Mouse (Mus musculus): ENCODE measurements around the gene Ss18l1. TPM values are rescaled to one million over a fixed set of nuclear protein-coding genes. Genes with fewer than 3 reads are reported as not detected.

The Ss18l1 gene
- total and polyA plus RNA-seq, 2 experiments: 2.0 to 4.6 TPM

DNA sequence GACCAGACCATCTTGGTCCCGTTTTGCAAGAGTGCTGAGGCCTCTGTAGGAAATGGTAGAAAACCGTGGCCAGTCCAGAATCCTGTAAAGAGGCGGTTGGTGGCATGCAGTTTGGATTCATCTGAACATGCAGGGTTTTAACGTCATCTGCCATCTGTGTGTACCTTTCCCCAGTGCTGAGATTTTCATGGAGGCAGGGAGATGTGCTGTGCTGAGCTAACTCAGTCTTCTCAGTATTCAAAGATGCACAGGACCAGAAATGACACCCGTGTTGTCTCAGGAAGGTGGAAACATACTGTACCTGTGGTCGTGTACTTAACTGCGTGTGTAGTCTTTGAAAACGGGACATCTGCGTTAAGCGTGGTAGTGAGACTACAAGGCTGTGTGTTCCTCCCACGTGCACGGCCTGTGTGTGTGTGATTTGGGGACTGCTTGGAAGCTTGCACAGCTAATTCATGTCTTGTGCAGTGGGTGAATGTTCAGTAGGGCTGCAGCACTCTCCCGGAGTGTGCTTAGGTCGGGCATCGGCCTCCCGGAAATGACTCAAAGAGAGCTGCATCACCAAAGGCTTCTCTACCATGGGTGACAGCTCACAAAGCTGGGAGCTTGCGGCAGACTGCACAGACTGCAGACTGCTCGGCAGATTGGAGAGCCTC, 5.8 kb downstream of the Ss18l1 start:
- H3K4me1 ChIP-seq (ENCODE audit: control insufficient read depth, insufficient read depth, low read length): peaks cover 3% of the 10 kb centered on the region; the same call in 1 of the 2 replicates
- no peak overlapping the region for H3K4me3 ChIP-seq (ENCODE audit: insufficient read depth, low read depth, low read length)
- no peaks in the 10 kb centered on the region for H3K36me3 ChIP-seq (ENCODE audit: control insufficient read depth, insufficient read depth, low read length)
- no peak for TF ChIP-seq POLR2A (IDR thresholded peaks at IDR 0.05; ENCODE audit: extremely low read depth, insufficient read depth, low read length)
- no peak for TF ChIP-seq CTCF (IDR thresholded peaks at IDR 0.05; ENCODE audit: low read depth, low read length)
- DNase-seq (ENCODE audit: extremely low read depth, low read depth, low spot score): no peak
- peaks cover 4% of the 10 kb centered on the region for H3K79me2 ChIP-seq (ENCODE audit: control insufficient read depth, insufficient read depth, low read length)
- no peak overlapping the region for H3K9ac ChIP-seq (ENCODE audit: low read depth, low read length)
- WGBS: 96% methylated on average over 18 of the region's 18 CpGs
- no peaks in the 10 kb centered on the region for H3K27me3 ChIP-seq (ENCODE audit: control insufficient read depth, insufficient read depth, low read length)
- no peak overlapping the region for H3K27ac ChIP-seq (replicated peaks; ENCODE audit: insufficient read depth, low read depth, low read length)

DNA sequence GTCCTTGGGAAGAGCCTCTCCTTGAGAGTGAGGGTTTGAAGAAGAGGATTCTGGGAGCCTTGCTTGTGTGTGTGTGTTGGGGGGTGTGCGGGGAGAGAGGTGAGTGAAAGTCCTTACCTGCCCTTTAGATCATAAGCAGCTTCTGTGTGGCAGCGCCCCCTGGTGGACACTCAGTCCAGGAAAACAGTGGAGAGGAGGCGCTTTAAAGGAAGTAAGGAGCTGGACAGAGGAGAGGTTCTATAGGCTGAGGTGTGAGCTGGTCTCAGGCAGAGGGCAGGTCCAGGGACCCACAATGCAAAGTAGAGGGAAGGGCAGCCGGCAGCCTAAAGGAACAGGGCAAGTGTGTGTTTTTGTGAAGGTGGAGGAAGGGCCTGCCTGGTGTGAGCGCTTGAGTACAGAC, 8.7 kb downstream of the Ss18l1 start:
- Histone ChIP-seq H3K27me3 (ENCODE audit: control insufficient read depth, insufficient read depth, low read length) (no peaks in the 10 kb centered on the region), H3K36me3 (ENCODE audit: control insufficient read depth, insufficient read depth, low read length) (peaks cover 2% of the 10 kb centered on the region; the same call in 1 of the 2 replicates), H3K27ac (replicated peaks; ENCODE audit: insufficient read depth, low read depth, low read length) (no peak overlapping the region), H3K4me1 (ENCODE audit: control insufficient read depth, insufficient read depth, low read length) (no peaks in the 10 kb centered on the region), H3K9ac (ENCODE audit: low read depth, low read length) (no peak overlapping the region), H3K79me2 (ENCODE audit: control insufficient read depth, insufficient read depth, low read length) (peaks cover 4% of the 10 kb centered on the region; the same call in 1 of the 2 replicates), H3K4me3 (ENCODE audit: insufficient read depth, low read depth, low read length) (no peak overlapping the region)
- TF ChIP-seq POLR2A (IDR thresholded peaks at IDR 0.05; ENCODE audit: extremely low read depth, insufficient read depth, low read length) (no peak), CTCF (IDR thresholded peaks at IDR 0.05; ENCODE audit: low read depth, low read length) (peak; percentile 89)
- peak; percentile 51 for DNase-seq (ENCODE audit: extremely low read depth, low read depth, low spot score)
- 26% methylated on average over 5 of the region's 5 CpGs for WGBS

GRCm38 (mm10) chr2:180051986-180052733, 9.9 kb downstream of the Ss18l1 start:
- 0 out of 2 replicates have a peak, but pooled peaks cover 4% of the 10 kb centered on the region for H3K79me2 ChIP-seq (ENCODE audit: control insufficient read depth, insufficient read depth, low read length)
- no peaks in the 10 kb centered on the region for H3K27me3 ChIP-seq (ENCODE audit: control insufficient read depth, insufficient read depth, low read length)
- no peak for DNase-seq (ENCODE audit: extremely low read depth, low read depth, low spot score)
- H3K4me3 ChIP-seq (ENCODE audit: insufficient read depth, low read depth, low read length): no peak overlapping the region
- H3K36me3 ChIP-seq (ENCODE audit: control insufficient read depth, insufficient read depth, low read length): peaks cover 3% of the 10 kb centered on the region; the same call in 1 of the 2 replicates
- 94% methylated on average over 14 of the region's 14 CpGs for WGBS
- TF ChIP-seq POLR2A (IDR thresholded peaks at IDR 0.05; ENCODE audit: extremely low read depth, insufficient read depth, low read length) (no peak), CTCF (IDR thresholded peaks at IDR 0.05; ENCODE audit: low read depth, low read length) (peak; percentile 49)
- no peak overlapping the region for H3K27ac ChIP-seq (replicated peaks; ENCODE audit: insufficient read depth, low read depth, low read length)
- H3K4me1 ChIP-seq (ENCODE audit: control insufficient read depth, insufficient read depth, low read length): no peaks in the 10 kb centered on the region
- no peak overlapping the region for H3K9ac ChIP-seq (ENCODE audit: low read depth, low read length)

- no peak for TF ChIP-seq POLR2A (IDR thresholded peaks at IDR 0.05; ENCODE audit: extremely low read depth, insufficient read depth, low read length)
- no peak for TF ChIP-seq CTCF (IDR thresholded peaks at IDR 0.05; ENCODE audit: low read depth, low read length)
- no peak overlapping the region for H3K27ac ChIP-seq (replicated peaks; ENCODE audit: insufficient read depth, low read depth, low read length)
- DNase-seq (ENCODE audit: extremely low read depth, low read depth, low spot score): peak; percentile 67
- no peak overlapping the region for H3K4me3 ChIP-seq (ENCODE audit: insufficient read depth, low read depth, low read length)
- H3K9ac ChIP-seq (ENCODE audit: low read depth, low read length): no peak overlapping the region
- H3K4me1 ChIP-seq (ENCODE audit: control insufficient read depth, insufficient read depth, low read length): no peaks in the 10 kb centered on the region
- no peaks in the 10 kb centered on the region for H3K27me3 ChIP-seq (ENCODE audit: control insufficient read depth, insufficient read depth, low read length)
- WGBS: 51% methylated on average over 9 of the region's 9 CpGs
- H3K79me2 ChIP-seq (ENCODE audit: control insufficient read depth, insufficient read depth, low read length): 0 out of 2 replicates have a peak, but pooled peaks cover 4% of the 10 kb centered on the region
- H3K36me3 ChIP-seq (ENCODE audit: control insufficient read depth, insufficient read depth, low read length): peaks cover 3% of the 10 kb centered on the region; the same call in 1 of the 2 replicates
These were observed 10.7 kb downstream of the Ss18l1 start for GRCm38 (mm10) chr2:180053001-180053400.

- 91% methylated on average over 11 of the region's 11 CpGs for WGBS
These were observed 21.2 kb downstream of the Ss18l1 start for GRCm38 (mm10) chr2:180063338-180064131.

More at GRCm38 (mm10) chr2:180063338-180064131, 21.2 kb downstream of the Ss18l1 start:
- no peak for TF ChIP-seq CTCF (IDR thresholded peaks at IDR 0.05; ENCODE audit: low read depth, low read length)
- TF ChIP-seq POLR2A (IDR thresholded peaks at IDR 0.05; ENCODE audit: extremely low read depth, insufficient read depth, low read length): no peak
- Histone ChIP-seq H3K79me2 (ENCODE audit: control insufficient read depth, insufficient read depth, low read length) (no peaks in the 10 kb centered on the region), H3K4me1 (ENCODE audit: control insufficient read depth, insufficient read depth, low read length) (no peaks in the 10 kb centered on the region), H3K4me3 (ENCODE audit: insufficient read depth, low read depth, low read length) (no peak overlapping the region), H3K36me3 (ENCODE audit: control insufficient read depth, insufficient read depth, low read length) (peaks cover 2% of the 10 kb centered on the region; the same call in 1 of the 2 replicates), H3K9ac (ENCODE audit: low read depth, low read length) (no peak overlapping the region), H3K27me3 (ENCODE audit: control insufficient read depth, insufficient read depth, low read length) (no peaks in the 10 kb centered on the region), H3K27ac (replicated peaks; ENCODE audit: insufficient read depth, low read depth, low read length) (no peak overlapping the region)
- no peak for DNase-seq (ENCODE audit: extremely low read depth, low read depth, low spot score)

Measured in liver, adult 2 months (tissue).